Mouse (Mus musculus) cortical plate, adult 2 months (tissue): ENCODE data around the gene Acp7. TPM values are rescaled to one million over a fixed set of nuclear protein-coding genes. Genes with fewer than 3 reads are reported as not detected.

Experiments
- H3K27ac ChIP-seq: fragments of 200-500 bp; 2 replicates; pipeline ENCODE4 v1.5.1; 2012; ENCODE audit warnings: low read length, control low read depth, inconsistent platforms; ENCODE audit not compliant: insufficient read depth
- H3K4me1 ChIP-seq: fragments of 200-500 bp; 2 replicates; pipeline ENCODE4 v1.6.1; 2011; ENCODE audit warnings: low read length; ENCODE audit not compliant: control insufficient read depth, insufficient read depth
- H3K4me3 ChIP-seq: fragments of 200-500 bp; 2 replicates; pipeline ENCODE4 v1.5.1; 2011; ENCODE audit warnings: mild to moderate bottlenecking, low read length, control low read depth; ENCODE audit not compliant: insufficient read depth
- CTCF ChIP-seq: fragments of 200-500 bp; IDR thresholded peaks from 2 replicates; pipeline ENCODE4 v1.5.1; 2011; ENCODE audit warnings: mild to moderate bottlenecking, control low read depth, low read length; ENCODE audit not compliant: insufficient read depth; ENCODE audit errors: extremely low read depth
- POLR2A ChIP-seq: fragments of 200-500 bp; IDR thresholded peaks from 2 replicates; pipeline ENCODE4 v1.6.1; 2011; ENCODE audit warnings: mild to moderate bottlenecking, low read length, control low read depth; ENCODE audit not compliant: insufficient read depth; ENCODE audit errors: extremely low read depth
- polyA plus RNA-seq: library from polyadenylated mRNA; depleted of rRNA; stranded (reverse); fragments of >200 nt; gene quantifications from 2 replicates; pipeline ENCODE4 v1.2.3, GENCODE M21; 2012; rRNA removed

Gene Acp7
- polyA plus RNA-seq, 1 experiment: 1.3 TPM

DNA sequence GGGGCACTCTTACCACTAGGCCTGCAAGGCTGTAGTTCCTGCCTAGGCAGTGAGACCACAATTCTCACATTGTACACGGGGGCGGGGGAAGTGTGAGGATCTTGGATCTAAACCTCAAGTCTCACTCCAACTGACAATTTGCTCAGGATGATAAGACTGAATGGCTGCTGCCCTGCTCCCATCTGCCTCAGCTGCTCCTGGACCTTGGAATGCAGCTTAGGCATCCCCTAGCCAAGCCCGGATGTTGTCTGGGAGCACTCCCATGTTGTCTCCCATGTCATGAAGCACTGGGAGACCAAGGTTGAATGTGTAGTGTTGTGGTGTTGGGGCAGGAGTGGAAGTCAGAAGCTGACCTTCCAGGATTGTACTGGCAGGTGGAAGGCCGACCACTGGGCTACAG is 63.6 kb downstream of the Acp7 start:
- TF ChIP-seq POLR2A (no peak), CTCF (no peak)
- H3K27ac ChIP-seq: no peak overlapping the region
- H3K4me1 ChIP-seq: peaks cover 2% of the 10 kb centered on the region; the same call in 1 of the 2 replicates
- H3K4me3 ChIP-seq: no peak overlapping the region

DNA sequence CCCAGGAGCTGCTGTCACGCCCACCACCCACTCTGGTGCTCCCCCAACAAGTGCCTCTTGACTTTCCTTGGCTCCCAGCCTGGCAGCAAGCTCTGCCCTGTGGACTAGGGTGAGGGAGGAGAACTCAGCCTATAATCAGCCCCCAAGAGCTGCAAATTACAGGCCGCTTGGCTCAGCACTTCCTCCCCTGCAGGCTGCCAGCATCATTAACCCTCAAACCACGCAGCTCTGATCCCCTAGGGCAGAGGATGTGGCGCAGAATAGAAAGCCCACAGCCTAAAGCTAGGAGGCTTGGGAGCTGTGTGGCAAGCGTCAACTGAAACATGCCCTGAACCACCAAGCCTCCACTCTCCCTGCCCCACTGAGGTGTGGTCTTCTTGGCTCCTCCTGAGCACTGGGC is 65.7 kb downstream of the Acp7 start:
- no peak overlapping the region for H3K27ac ChIP-seq
- no peaks in the 10 kb centered on the region for H3K4me1 ChIP-seq
- TF ChIP-seq CTCF (no peak), POLR2A (no peak)

DNA sequence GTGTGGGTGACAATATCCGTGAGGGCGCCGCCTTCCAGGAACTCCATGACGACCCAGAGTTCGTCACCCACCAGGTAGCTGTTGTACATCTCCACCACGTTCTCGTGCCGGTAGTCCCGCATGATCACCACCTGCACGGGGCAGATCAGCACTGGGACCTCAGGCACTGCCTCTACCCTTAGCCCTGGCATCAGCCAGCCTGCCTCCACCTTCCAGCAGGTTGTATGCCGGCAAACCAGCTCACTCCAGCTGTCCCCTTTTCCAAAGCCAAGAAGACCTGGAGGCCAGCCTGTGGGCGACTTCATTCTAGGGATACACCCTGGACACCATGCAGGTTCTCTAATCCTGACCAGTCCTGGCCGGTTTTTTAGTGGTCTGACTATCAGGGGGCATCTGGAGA is 68.2 kb downstream of the Acp7 start:
- TF ChIP-seq POLR2A: no peak
- TF ChIP-seq CTCF: no peak
- Histone ChIP-seq H3K27ac (no peak overlapping the region), H3K4me1 (no peaks in the 10 kb centered on the region), H3K4me3 (no peak overlapping the region)

More for the DNA sequence above, 65.7 kb downstream of the Acp7 start:
- H3K4me3 ChIP-seq: no peak overlapping the region

DNA sequence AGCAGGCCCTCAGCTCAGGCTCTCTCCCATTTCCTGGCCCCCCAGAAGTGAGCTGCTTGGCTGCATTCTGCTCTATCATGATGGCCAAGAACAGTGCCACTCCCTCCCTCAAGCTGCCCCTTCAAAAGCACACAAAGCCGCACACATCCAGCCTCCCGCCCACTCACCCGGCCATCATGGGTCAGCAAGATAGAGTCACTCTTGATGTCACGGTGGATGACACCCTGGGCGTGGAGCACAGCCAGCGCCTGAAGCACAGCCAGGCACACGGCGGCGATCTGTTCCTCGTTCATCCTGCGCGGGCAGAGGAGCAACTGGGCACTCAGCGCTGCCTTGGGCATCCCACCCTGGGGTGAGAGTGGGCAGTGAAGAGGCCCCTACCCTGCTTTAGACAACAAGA is 68.8 kb downstream of the Acp7 start:
- TF ChIP-seq POLR2A (no peak), CTCF (no peak)
- H3K4me3 ChIP-seq: no peak overlapping the region
- no peak overlapping the region for H3K27ac ChIP-seq
- no peaks in the 10 kb centered on the region for H3K4me1 ChIP-seq

DNA sequence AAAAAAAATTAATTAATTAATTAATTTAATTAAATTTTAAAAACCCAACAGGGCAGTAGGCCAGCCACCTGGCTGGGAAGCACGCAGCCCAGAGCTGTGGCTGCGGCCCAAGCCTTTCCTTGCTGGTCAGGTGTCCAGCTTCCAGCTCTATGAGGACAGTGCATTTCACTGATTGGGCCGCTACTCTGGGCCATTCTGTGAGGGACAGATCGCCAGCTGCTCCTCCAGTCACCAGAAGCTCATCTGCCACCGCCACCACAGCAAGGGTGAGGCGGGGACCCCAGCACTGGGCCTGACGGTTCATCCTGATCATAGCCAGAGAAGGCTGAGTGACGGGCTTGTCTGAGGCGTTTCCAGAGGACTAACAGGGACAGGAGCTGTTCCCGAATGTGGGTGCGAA is 69.2 kb downstream of the Acp7 start:
- no peak overlapping the region for H3K27ac ChIP-seq

DNA sequence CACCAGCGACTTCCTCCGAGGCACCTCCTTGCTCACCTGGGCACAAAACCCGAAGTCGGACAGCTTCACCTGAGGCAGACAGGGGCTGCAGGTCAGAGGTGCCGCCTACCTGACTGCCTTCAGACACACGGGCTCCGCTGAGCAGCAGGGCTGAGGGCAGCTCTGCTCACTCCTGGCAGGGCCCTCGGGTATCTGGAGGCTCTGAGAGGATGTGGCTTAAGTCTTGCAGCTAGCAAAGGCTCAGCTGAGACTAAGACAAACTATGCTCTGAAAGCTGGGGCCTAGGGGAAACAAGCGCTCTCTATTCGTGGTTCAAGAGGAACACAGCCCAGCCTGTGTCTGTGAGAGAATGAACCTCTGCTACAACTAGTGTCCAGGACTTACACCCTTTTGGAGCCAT is 70.3 kb downstream of the Acp7 start:
- Histone ChIP-seq H3K4me1 (no peaks in the 10 kb centered on the region), H3K27ac (no peak overlapping the region), H3K4me3 (no peak overlapping the region)
- TF ChIP-seq POLR2A (0 out of 2 replicates have a peak, but pooled peaks have one; percentile 17), CTCF (no peak)

More for the DNA sequence above, 69.2 kb downstream of the Acp7 start:
- TF ChIP-seq CTCF: no peak
- no peak for TF ChIP-seq POLR2A
- H3K4me1 ChIP-seq: no peaks in the 10 kb centered on the region
- H3K4me3 ChIP-seq: no peak overlapping the region

DNA sequence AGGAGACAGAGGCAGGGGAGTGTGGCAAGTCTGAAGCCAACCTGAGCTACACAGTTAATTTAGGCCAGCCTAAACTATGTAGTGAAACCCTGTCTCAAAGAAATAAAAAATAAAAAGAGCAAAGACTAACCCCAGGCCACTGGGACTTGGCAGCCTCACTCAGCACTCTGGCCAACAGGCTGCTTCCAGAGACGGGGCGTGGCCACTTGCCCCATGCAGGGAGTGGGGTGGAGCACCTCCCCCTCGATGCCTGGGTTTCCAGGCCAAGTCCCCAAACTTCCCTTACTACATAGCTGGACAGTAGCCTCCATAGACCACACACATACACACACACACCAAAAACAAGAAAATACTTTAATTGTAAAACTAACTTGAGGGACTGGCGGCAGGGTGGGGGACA is 72.6 kb downstream of the Acp7 start:
- Histone ChIP-seq H3K4me1 (no peaks in the 10 kb centered on the region), H3K4me3 (no peak overlapping the region), H3K27ac (no peak overlapping the region)
- TF ChIP-seq CTCF (no peak), POLR2A (no peak)

DNA sequence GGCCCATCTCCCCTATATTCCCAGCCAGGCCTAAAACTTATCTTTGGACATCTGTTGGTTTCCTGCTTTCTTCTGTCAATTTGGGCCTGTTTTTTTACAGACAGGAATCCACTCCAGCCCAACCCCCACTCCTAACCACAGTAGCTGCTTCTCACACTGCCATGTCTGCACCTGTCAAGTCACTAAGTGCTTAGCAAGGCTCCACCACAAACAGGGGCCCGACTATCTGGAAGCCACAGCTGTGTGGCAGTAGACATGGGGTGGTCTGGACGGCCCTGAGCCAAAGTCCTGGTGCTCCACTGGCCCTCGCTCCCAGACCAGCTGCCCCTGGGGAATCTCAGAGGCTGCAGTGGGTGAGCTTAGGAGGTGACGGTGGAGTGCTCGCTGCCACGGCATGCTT is 73.4 kb downstream of the Acp7 start:
- H3K27ac ChIP-seq: no peak overlapping the region
- H3K4me1 ChIP-seq: no peaks in the 10 kb centered on the region
- no peak overlapping the region for H3K4me3 ChIP-seq
- TF ChIP-seq POLR2A (no peak), CTCF (no peak)

Other genes with a start within 250 kb of the Acp7 start
- gene Med29, start 238.6 kb downstream of the Acp7 start, polyA plus RNA-seq: 38.6 and 42.6 TPM in 2 replicates
- gene Paf1, start 238.4 kb downstream of the Acp7 start, polyA plus RNA-seq: 101 and 108 TPM in 2 replicates
- 2.8 and 5.1 TPM in 2 replicates for gene Gmfg, start 193.9 kb downstream of the Acp7 start, polyA plus RNA-seq
- gene Lrfn1, start 179.4 kb downstream of the Acp7 start, polyA plus RNA-seq: 47.0 and 51.1 TPM in 2 replicates
- not detected in 2 replicates for gene Ifnl2, start 120.9 kb downstream of the Acp7 start, polyA plus RNA-seq
- gene Ifnl3, start 108.5 kb downstream of the Acp7 start, polyA plus RNA-seq: not detected in 2 replicates
- gene Sycn, start 90.4 kb downstream of the Acp7 start, polyA plus RNA-seq: not detected in 2 replicates
- 0.10 and 0.15 TPM in 2 replicates for gene Nccrp1, start 84.1 kb downstream of the Acp7 start, polyA plus RNA-seq
- 59.0 and 63.8 TPM in 2 replicates for gene Samd4b, start 33.2 kb downstream of the Acp7 start, polyA plus RNA-seq
- 8.0 and 8.2 TPM in 2 replicates for gene Pak4, start 33.1 kb downstream of the Acp7 start, polyA plus RNA-seq
- gene Fbxo27, start 61.5 kb upstream of the Acp7 start, polyA plus RNA-seq: 37.5 and 45.6 TPM in 2 replicates
- 3.0 and 3.4 TPM in 2 replicates for gene Fbxo17, start 85.5 kb upstream of the Acp7 start, polyA plus RNA-seq
- gene Mrps12, start 110.5 kb upstream of the Acp7 start, polyA plus RNA-seq: 94.0 and 104 TPM in 2 replicates
- 15.2 and 15.5 TPM in 2 replicates for gene Sars2, start 110.7 kb upstream of the Acp7 start, polyA plus RNA-seq
- 2.9 and 4.5 TPM in 2 replicates for gene Ccer2, start 124.8 kb upstream of the Acp7 start, polyA plus RNA-seq
- 267 and 291 TPM in 2 replicates for gene Sirt2, start 135.4 kb upstream of the Acp7 start, polyA plus RNA-seq
- gene Nfkbib, start 136.2 kb upstream of the Acp7 start, polyA plus RNA-seq: 34.0 and 36.4 TPM in 2 replicates
- gene Rinl, start 157.6 kb upstream of the Acp7 start, polyA plus RNA-seq: 2.3 and 2.4 TPM in 2 replicates
- gene Hnrnpl, start 177.2 kb upstream of the Acp7 start, polyA plus RNA-seq: 350 and 362 TPM in 2 replicates
- gene Ech1, start 193.9 kb upstream of the Acp7 start, polyA plus RNA-seq: 90.4 and 92.9 TPM in 2 replicates
- 8.2 and 9.5 TPM in 2 replicates for gene Lgals4, start 202.5 kb upstream of the Acp7 start, polyA plus RNA-seq
- gene Lgals7, start 232.5 kb upstream of the Acp7 start, polyA plus RNA-seq: 1.2 and 1.3 TPM in 2 replicates